Mouse (Mus musculus) heart, embryonic 11.5 days (tissue): Measurements from ENCODE around the gene 2900026A02Rik. TPM values are rescaled to one million over a fixed set of nuclear protein-coding genes. Genes with fewer than 3 reads are reported as not detected.

Experiments used
- ATAC-seq: fragments of 200-750 bp; cut with Nextera tagmentation; replicated peaks from 2 replicates; pipeline ENCODE4 v1.8.0; 2017; ENCODE audit warnings: moderate library complexity; ENCODE audit not compliant: insufficient number of reproducible peaks, low FRiP score, low TSS enrichment
- H3K27ac ChIP-seq: fragments of 300-500 bp; sonication (generic); 2 replicates; pipeline ENCODE4 v1.5.1; 2014; ENCODE audit warnings: mild to moderate bottlenecking, low read depth, low read length
- H3K27me3 ChIP-seq: fragments of 300-500 bp; sonication (generic); 2 replicates; pipeline ENCODE4 v1.6.1; 2014; ENCODE audit warnings: mild to moderate bottlenecking, low read length, mixed read lengths; ENCODE audit not compliant: control insufficient read depth, insufficient read depth
- H3K36me3 ChIP-seq: fragments of 300-500 bp; sonication (generic); 2 replicates; pipeline ENCODE4 v1.6.1; 2014; ENCODE audit warnings: mild to moderate bottlenecking, low read length, moderate library complexity, mixed read lengths; ENCODE audit not compliant: control insufficient read depth, insufficient read depth
- H3K4me1 ChIP-seq: fragments of 300-500 bp; sonication (generic); 2 replicates; pipeline ENCODE4 v1.6.1; 2014; ENCODE audit warnings: low read length; ENCODE audit not compliant: control insufficient read depth, insufficient read depth
- H3K4me2 ChIP-seq: fragments of 300-500 bp; sonication (generic); 2 replicates; pipeline ENCODE4 v1.6.1; 2014; ENCODE audit warnings: mild to moderate bottlenecking, moderate library complexity
- H3K4me3 ChIP-seq: fragments of 300-500 bp; sonication (generic); 2 replicates; pipeline ENCODE4 v1.5.1; 2014; ENCODE audit warnings: low read depth, low read length
- H3K9ac ChIP-seq: fragments of 300-500 bp; sonication (generic); 2 replicates; pipeline ENCODE4 v1.6.1; 2014; ENCODE audit warnings: mild to moderate bottlenecking, low read depth, low read length, moderate library complexity
- H3K9me3 ChIP-seq: fragments of 300-500 bp; sonication (generic); replicated peaks from 2 replicates; pipeline ENCODE4 v1.6.1; 2016; ENCODE audit warnings: low read length; ENCODE audit not compliant: control insufficient read depth
- WGBS: fragments of 180-500 bp; shearing (Covaris S2); extraction: QIAGEN DNeasy Blood & Tissue Kit; methylation state at CpG from one replicate; pipeline ENCODE4 v1.1.7; 2014; ENCODE audit not compliant: insufficient replicate concordance; 5-methylcytosine and 5-hydroxymethylcytosine counted together
- polyA plus RNA-seq: library from polyadenylated mRNA; unstranded; fragments of >200 nt; fragmentation: Nextera tagmentation; extraction: Ambion mirVana; gene quantifications from 2 replicates; pipeline ENCODE4 v1.2.1, GENCODE M21; 2014

Gene 2900026A02Rik
- polyA plus RNA-seq, 1 experiment from 2014 or later, result 7.0 TPM

GRCm38 (mm10) chr5:113105481-113105880 lies 115.6 kb downstream of the 2900026A02Rik start:
- no peak overlapping the region for H3K9ac ChIP-seq
- no peak overlapping the region for H3K4me3 ChIP-seq
- no peaks in the 10 kb centered on the region for H3K9me3 ChIP-seq
- H3K27me3 ChIP-seq, result no peaks in the 10 kb centered on the region
- 87% methylated on average over 4 of the region's 4 CpGs for WGBS
- no peak overlapping the region for H3K27ac ChIP-seq
- no peak overlapping the region for H3K4me2 ChIP-seq
- no peaks in the 10 kb centered on the region for H3K36me3 ChIP-seq
- peaks cover 42% of the 10 kb centered on the region for H3K4me1 ChIP-seq
- ATAC-seq, result no peak

DNA sequence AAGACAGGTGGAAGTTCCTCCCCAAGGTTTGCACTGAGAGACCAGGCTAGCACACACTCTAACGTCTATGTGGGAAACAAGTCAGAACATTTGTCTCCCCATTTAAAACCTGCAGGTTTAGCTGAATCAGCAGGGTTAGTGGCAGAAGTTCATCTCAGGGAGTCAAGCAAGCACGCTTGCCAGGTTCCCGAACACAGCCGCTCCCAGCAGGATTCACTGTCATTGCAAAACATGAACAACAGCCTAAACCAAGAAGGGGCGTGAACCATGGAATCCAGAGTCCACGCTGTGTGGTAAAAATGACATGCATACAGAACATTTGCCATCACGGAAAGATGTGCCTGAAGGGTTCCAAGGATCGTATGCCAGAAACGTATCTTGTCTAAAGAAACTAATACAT lies 116.0 kb downstream of the 2900026A02Rik start:
- WGBS, result 81% methylated on average over 9 of the region's 9 CpGs
- H3K4me3 ChIP-seq, result no peak overlapping the region
- no peak overlapping the region for H3K4me2 ChIP-seq
- ATAC-seq, result no peak
- no peak overlapping the region for H3K9ac ChIP-seq
- H3K36me3 ChIP-seq, result no peaks in the 10 kb centered on the region
- peaks cover 39% of the 10 kb centered on the region for H3K4me1 ChIP-seq
- H3K27ac ChIP-seq, result no peak overlapping the region
- H3K9me3 ChIP-seq, result no peaks in the 10 kb centered on the region
- H3K27me3 ChIP-seq, result no peaks in the 10 kb centered on the region

GRCm38 (mm10) chr5:113102455-113102854 lies 118.6 kb downstream of the 2900026A02Rik start:
- no peak for ATAC-seq
- no peaks in the 10 kb centered on the region for H3K9me3 ChIP-seq
- H3K27me3 ChIP-seq, result no peaks in the 10 kb centered on the region
- H3K36me3 ChIP-seq, result no peaks in the 10 kb centered on the region
- H3K9ac ChIP-seq, result 0 out of 2 replicates have a peak overlapping the region, but pooled peaks have one; percentile 22
- H3K4me1 ChIP-seq, result peaks cover 22% of the 10 kb centered on the region
- peak overlapping the region; percentile 38 for H3K27ac ChIP-seq
- WGBS, result 53% methylated on average over 7 of the region's 7 CpGs
- H3K4me2 ChIP-seq, result no peak overlapping the region
- H3K4me3 ChIP-seq, result no peak overlapping the region

- H3K9ac ChIP-seq, result no peak overlapping the region
- H3K9me3 ChIP-seq, result no peaks in the 10 kb centered on the region
- H3K4me3 ChIP-seq, result no peak overlapping the region
- no peak for ATAC-seq
- no peak overlapping the region for H3K27ac ChIP-seq
- WGBS, result 80% methylated on average over 10 of the region's 10 CpGs
- H3K4me2 ChIP-seq, result no peak overlapping the region
- no peaks in the 10 kb centered on the region for H3K27me3 ChIP-seq
- peaks cover 12% of the 10 kb centered on the region for H3K4me1 ChIP-seq
- H3K36me3 ChIP-seq, result no peaks in the 10 kb centered on the region; the same call in 1 of the 2 replicates
These were observed 119.6 kb downstream of the 2900026A02Rik start for GRCm38 (mm10) chr5:113101457-113101856.

GRCm38 (mm10) chr5:113100422-113100821 lies 120.6 kb downstream of the 2900026A02Rik start:
- H3K4me2 ChIP-seq, result no peak overlapping the region
- H3K4me3 ChIP-seq, result no peak overlapping the region
- H3K27ac ChIP-seq, result no peak overlapping the region
- H3K9me3 ChIP-seq, result no peaks in the 10 kb centered on the region
- no peak overlapping the region for H3K9ac ChIP-seq
- no peaks in the 10 kb centered on the region for H3K27me3 ChIP-seq
- H3K4me1 ChIP-seq, result peaks cover 12% of the 10 kb centered on the region
- no peak for ATAC-seq
- peaks cover 2% of the 10 kb centered on the region; the same call in 1 of the 2 replicates for H3K36me3 ChIP-seq
- WGBS, result 80% methylated on average over 11 of the region's 11 CpGs

DNA sequence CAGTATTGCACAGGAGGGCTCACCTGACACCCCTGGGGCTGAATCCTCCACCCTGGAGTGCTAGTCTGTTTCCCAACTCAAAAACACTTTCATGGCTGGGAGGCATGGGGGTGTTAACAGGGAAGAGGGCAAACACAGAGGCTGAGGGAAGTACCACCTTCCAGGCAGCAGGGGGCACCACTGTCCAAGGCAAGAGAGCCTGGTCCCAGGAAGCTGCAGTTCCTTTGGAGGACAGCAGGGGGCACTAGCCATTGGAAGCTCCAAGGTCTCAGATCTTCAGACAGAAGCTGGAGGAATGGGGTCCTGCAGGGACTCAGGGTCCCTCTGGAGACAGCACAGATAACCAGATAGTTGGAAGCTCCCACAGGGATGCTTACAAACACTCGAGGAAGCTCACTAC lies 121.5 kb downstream of the 2900026A02Rik start:
- Histone ChIP-seq H3K4me3 (no peak overlapping the region), H3K27me3 (no peaks in the 10 kb centered on the region), H3K9me3 (no peaks in the 10 kb centered on the region), H3K9ac (no peak overlapping the region), H3K27ac (no peak overlapping the region), H3K4me1 (peaks cover 12% of the 10 kb centered on the region), H3K4me2 (no peak overlapping the region), H3K36me3 (peaks cover 2% of the 10 kb centered on the region; the same call in 1 of the 2 replicates)
- 11% methylated on average over 1 of the region's 1 CpGs for WGBS
- no peak for ATAC-seq

DNA sequence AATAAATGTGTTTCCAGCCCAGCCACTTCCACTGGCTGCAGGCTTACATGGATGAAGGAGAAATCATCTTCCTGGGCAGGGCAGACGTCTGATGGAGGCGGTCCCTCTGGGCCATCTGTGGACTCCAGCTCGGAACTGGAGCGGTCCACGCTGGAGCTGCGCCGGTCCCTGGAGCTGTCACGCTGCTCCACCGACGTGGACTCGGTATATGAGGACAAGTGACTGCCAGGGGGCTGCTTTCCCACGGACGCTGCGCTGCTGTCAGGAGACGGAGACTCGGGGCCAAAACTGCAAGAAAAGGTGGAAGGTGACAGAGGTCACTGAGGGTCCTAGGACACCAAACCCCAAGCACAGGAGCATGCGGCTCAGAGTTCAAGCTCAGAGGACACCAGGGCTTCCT lies 123.5 kb downstream of the 2900026A02Rik start:
- Histone ChIP-seq H3K9ac (no peak overlapping the region), H3K4me3 (no peak overlapping the region), H3K4me1 (peaks cover 6% of the 10 kb centered on the region; the same call in 1 of the 2 replicates), H3K36me3 (peaks cover 9% of the 10 kb centered on the region), H3K9me3 (no peaks in the 10 kb centered on the region), H3K27me3 (no peaks in the 10 kb centered on the region), H3K4me2 (no peak overlapping the region), H3K27ac (no peak overlapping the region)
- 90% methylated on average over 17 of the region's 17 CpGs for WGBS
- ATAC-seq, result no peak

GRCm38 (mm10) chr5:113095456-113095855 lies 125.6 kb downstream of the 2900026A02Rik start:
- no peak overlapping the region for H3K4me2 ChIP-seq
- H3K27ac ChIP-seq, result no peak overlapping the region
- H3K9ac ChIP-seq, result no peak overlapping the region
- no peaks in the 10 kb centered on the region for H3K9me3 ChIP-seq
- no peaks in the 10 kb centered on the region for H3K27me3 ChIP-seq
- no peaks in the 10 kb centered on the region for H3K4me1 ChIP-seq
- ATAC-seq, result no peak
- 88% methylated on average over 18 of the region's 18 CpGs for WGBS
- H3K36me3 ChIP-seq, result peaks cover 21% of the 10 kb centered on the region
- H3K4me3 ChIP-seq, result no peak overlapping the region

GRCm38 (mm10) chr5:113092406-113092805 lies 128.6 kb downstream of the 2900026A02Rik start:
- Histone ChIP-seq H3K4me1 (no peaks in the 10 kb centered on the region), H3K4me2 (no peak overlapping the region), H3K36me3 (peaks cover 23% of the 10 kb centered on the region), H3K4me3 (no peak overlapping the region), H3K9ac (no peak overlapping the region), H3K27me3 (no peaks in the 10 kb centered on the region), H3K27ac (no peak overlapping the region), H3K9me3 (no peaks in the 10 kb centered on the region)
- 69% methylated on average over 7 of the region's 7 CpGs for WGBS
- no peak for ATAC-seq
